Mouse (Mus musculus) intestine, postnatal 0 days (tissue): ENCODE measurements around the gene Noxo1. TPM values are rescaled to one million over a fixed set of nuclear protein-coding genes. Genes with fewer than 3 reads are reported as not detected.

Source experiments
- ATAC-seq: fragments of 200-750 bp; cut with Nextera tagmentation; 2 replicates; pipeline ENCODE4 v1.8.0; 2017; ENCODE audit warnings: mild to moderate bottlenecking, moderate TSS enrichment, moderate library complexity
- H3K27ac ChIP-seq: fragments of 300-500 bp; sonication (generic); 2 replicates; pipeline ENCODE4 v1.5.1; 2014; ENCODE audit warnings: mild to moderate bottlenecking, low read depth, low read length, moderate library complexity
- H3K27me3 ChIP-seq: fragments of 300-500 bp; sonication (generic); replicated peaks from 2 replicates; pipeline ENCODE4 v1.6.1; 2014; ENCODE audit warnings: low read length, mixed read lengths; ENCODE audit not compliant: control insufficient read depth, insufficient read depth
- H3K36me3 ChIP-seq: fragments of 300-500 bp; sonication (generic); 2 replicates; pipeline ENCODE4 v1.6.1; 2014; ENCODE audit warnings: mild to moderate bottlenecking, moderate library complexity; ENCODE audit not compliant: control insufficient read depth, insufficient read depth
- H3K4me1 ChIP-seq: fragments of 300-500 bp; sonication (generic); replicated peaks from 2 replicates; pipeline ENCODE4 v1.6.1; 2014; ENCODE audit warnings: antibody characterized with exemption, low read length, mixed read lengths; ENCODE audit not compliant: control insufficient read depth, insufficient read depth
- H3K4me2 ChIP-seq: fragments of 300-500 bp; sonication (generic); replicated peaks from 2 replicates; pipeline ENCODE4 v1.6.1; 2014; ENCODE audit warnings: low read depth, mild to moderate bottlenecking, moderate library complexity
- H3K4me3 ChIP-seq: fragments of 300-500 bp; sonication (generic); 2 replicates; pipeline ENCODE4 v1.5.1; 2014; ENCODE audit warnings: low read depth, low read length
- H3K9ac ChIP-seq: fragments of 300-500 bp; sonication (generic); 2 replicates; pipeline ENCODE4 v1.6.1; 2014; ENCODE audit warnings: mild to moderate bottlenecking, low read depth, low read length
- H3K9me3 ChIP-seq: fragments of 300-500 bp; sonication (generic); 2 replicates; pipeline ENCODE4 v1.6.1; 2016; ENCODE audit warnings: mixed run types; ENCODE audit not compliant: control insufficient read depth
- CTCF ChIP-seq: sonication (generic); IDR thresholded peaks from 2 replicates; pipeline ENCODE4 v1.5.1; 2016; ENCODE audit warnings: low read depth, mild to moderate bottlenecking, control low read depth, antibody characterized with exemption, moderate library complexity
- WGBS: fragments of 180-500 bp; shearing (Covaris S2); extraction: QIAGEN DNeasy Blood & Tissue Kit; methylation state at CpG from one replicate; pipeline ENCODE4 v1.1.7; 2014; 5-methylcytosine and 5-hydroxymethylcytosine counted together
- polyA plus RNA-seq: library from polyadenylated mRNA; unstranded; fragments of >200 nt; fragmentation: Nextera tagmentation; extraction: Ambion mirVana; gene quantifications from 2 replicates; pipeline ENCODE4 v1.2.1, GENCODE M21; 2015

The Noxo1 gene
- polyA plus RNA-seq, 1 experiment from 2014 or later, result 38.0 TPM

DNA sequence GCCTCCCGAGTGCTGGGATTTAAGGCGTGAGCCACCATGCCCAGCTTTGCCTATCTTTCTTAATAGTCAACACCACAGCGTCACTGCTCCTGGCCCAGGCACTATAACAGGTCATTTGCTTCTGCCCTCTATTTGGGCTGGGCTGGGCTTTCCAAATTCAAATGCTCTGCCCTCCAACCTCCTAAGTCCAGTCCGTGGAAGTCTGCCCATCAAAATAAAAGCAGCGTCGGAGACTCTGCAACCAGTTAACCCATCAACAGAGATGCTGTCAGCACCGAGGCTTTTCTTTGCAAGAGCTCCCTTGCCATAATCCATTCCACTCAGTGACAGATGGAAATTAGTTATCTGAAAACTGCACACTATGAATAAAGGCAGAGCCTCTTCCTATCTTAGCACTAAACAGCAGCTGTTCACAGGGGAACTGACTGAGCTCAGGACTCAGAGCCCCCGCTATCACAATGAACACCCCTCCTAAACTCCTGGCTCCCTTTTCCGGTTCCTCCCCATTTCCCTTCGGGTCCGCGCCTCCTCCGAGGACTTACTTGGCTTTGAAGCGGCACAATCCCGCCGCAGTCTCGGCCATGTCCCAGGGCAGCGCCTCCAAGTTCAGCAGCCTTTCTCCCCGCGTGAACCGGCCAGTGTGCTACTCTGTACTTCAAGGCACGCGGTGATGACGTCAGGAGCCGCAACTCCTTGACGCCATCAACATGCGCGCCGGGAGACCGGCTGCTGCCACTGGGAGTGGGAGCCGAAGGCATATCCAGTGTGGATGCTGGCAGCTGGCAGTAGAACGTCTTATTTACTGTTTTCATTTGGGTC, 11.2 kb downstream of the Noxo1 start, which contains the start of gene Tbl3:
Gene Tbl3 (minus strand): TSS at position 679 of the 819 bp plus-strand sequence.
- peak within 1 kb of the TSS; percentile 71 for H3K4me2 ChIP-seq

DNA sequence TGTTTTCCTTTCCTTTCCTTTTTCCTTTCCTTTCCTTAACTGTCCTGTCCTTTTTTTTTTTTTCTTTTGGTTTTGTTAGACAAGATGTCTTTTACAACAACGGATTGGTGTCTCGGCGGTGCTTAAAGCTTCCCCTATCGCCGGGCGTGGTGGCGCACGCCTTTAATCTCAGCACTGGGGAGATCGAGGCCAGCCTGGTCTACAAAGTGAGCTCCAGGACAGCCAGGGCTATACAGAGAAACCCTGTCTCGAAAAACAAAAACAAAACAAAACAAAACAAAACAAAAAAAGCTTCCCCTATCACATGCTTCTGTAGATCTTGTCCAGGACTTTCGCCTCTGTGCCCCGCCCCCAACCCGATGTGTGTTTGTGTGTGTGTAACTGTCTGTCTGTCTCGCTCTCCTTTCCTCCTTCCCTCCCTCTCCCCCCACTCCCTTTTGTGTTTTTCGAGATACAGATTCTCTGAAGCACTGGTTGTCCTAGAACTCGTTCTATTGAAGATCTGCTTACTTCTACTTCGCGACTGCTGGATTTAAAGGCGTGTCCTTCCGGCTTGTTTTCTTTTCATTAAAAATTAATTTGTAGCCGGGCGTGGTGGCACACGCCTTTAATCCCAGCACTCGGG, 11.9 kb downstream of the Noxo1 start:
- H3K27me3 ChIP-seq, result no peaks in the 10 kb centered on the region
- H3K9me3 ChIP-seq, result no peaks in the 10 kb centered on the region
- no peaks in the 10 kb centered on the region for H3K4me1 ChIP-seq
- peak overlapping the region; percentile 72 for H3K27ac ChIP-seq
- peak overlapping the region; percentile 59 for H3K4me3 ChIP-seq
- 0 out of 2 replicates have a peak, but pooled peaks have one; percentile 32 for ATAC-seq
- no peak for TF ChIP-seq CTCF
- 4% methylated on average over 24 of the region's 24 CpGs for WGBS
- H3K9ac ChIP-seq, result peak overlapping the region; percentile 48
- H3K4me2 ChIP-seq, result peak overlapping the region; percentile 71
- H3K36me3 ChIP-seq, result peaks cover 19% of the 10 kb centered on the region; the same call in 1 of the 2 replicates

More for the DNA sequence above, 11.2 kb downstream of the Noxo1 start, which contains the start of gene Tbl3:
- peak within 1 kb of the TSS; percentile 72 for H3K27ac ChIP-seq
- H3K4me1 ChIP-seq, result no peaks in the 10 kb centered on the region
- peak; percentile 81 for ATAC-seq
- peaks cover 22% of the 10 kb centered on the region; the same call in 1 of the 2 replicates for H3K36me3 ChIP-seq
- WGBS, result 3% methylated on average over 32 of the region's 32 CpGs
- TF ChIP-seq CTCF, result no peak
- no peaks in the 10 kb centered on the region for H3K9me3 ChIP-seq
- peak within 1 kb of the TSS; percentile 59 for H3K4me3 ChIP-seq
- no peaks in the 10 kb centered on the region for H3K27me3 ChIP-seq
- peak within 1 kb of the TSS; percentile 48 for H3K9ac ChIP-seq

DNA sequence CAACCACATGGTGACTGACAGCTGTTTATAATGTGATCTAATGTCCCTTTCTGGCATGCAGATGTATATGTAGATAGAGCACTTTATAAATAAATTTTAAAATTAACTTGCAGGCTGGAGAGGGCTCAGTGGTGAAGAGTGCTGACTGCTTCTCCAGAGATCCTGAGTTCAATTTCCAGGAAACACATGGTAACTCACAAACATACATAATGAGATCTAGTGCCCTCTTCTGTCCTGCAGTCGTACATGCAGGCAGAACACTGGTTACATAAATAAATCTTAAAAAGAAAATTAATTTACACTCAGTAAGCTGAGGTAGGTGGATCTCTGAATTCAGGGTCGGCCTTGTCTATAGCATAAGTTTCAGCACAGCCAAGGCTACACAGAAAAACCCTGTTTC, 12.6 kb downstream of the Noxo1 start:
- Histone ChIP-seq H3K9me3 (no peaks in the 10 kb centered on the region), H3K4me1 (no peaks in the 10 kb centered on the region), H3K4me3 (no peak overlapping the region), H3K4me2 (no peak overlapping the region), H3K27me3 (no peaks in the 10 kb centered on the region), H3K27ac (no peak overlapping the region), H3K9ac (no peak overlapping the region), H3K36me3 (peaks cover 17% of the 10 kb centered on the region; the same call in 1 of the 2 replicates)
- WGBS, result 30% methylated on average over 2 of the region's 2 CpGs
- no peak for ATAC-seq
- peak; percentile 69 for TF ChIP-seq CTCF

DNA sequence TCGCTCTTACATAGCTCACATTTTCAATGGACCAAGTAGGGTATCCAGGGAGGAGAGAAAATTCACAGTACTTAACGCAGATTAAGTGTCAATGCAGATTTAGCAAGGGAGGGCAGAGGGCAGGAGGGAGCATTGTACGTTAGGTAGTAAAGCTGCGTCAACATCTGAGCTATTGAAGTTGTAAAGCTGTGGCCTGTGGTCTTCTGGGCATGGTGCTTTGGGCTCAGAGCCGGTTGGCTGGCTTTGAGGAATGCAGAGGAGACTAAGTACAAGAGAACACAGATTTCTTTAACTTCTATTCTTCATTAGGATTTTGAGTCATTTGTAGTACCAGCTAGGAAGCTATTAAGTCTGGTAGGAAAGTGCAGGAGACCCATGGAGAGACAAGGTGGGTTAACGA, 19.5 kb downstream of the Noxo1 start:
- Histone ChIP-seq H3K4me2 (no peak overlapping the region), H3K27me3 (no peaks in the 10 kb centered on the region), H3K27ac (no peak overlapping the region), H3K4me3 (no peak overlapping the region), H3K9me3 (no peaks in the 10 kb centered on the region), H3K4me1 (no peaks in the 10 kb centered on the region), H3K9ac (no peak overlapping the region), H3K36me3 (peaks cover 4% of the 10 kb centered on the region; the same call in 1 of the 2 replicates)
- no peak for ATAC-seq
- 66% methylated on average over 6 of the region's 6 CpGs for WGBS
- no peak for TF ChIP-seq CTCF

- H3K36me3 ChIP-seq, result peaks cover 5% of the 10 kb centered on the region; the same call in 1 of the 2 replicates
- 92% methylated on average over 15 of the region's 15 CpGs for WGBS
- ATAC-seq, result no peak
- no peak for TF ChIP-seq CTCF
- H3K9ac ChIP-seq, result no peak overlapping the region
- no peaks in the 10 kb centered on the region for H3K9me3 ChIP-seq
- no peak overlapping the region for H3K4me3 ChIP-seq
- H3K27me3 ChIP-seq, result no peaks in the 10 kb centered on the region
- H3K4me2 ChIP-seq, result no peak overlapping the region
- H3K4me1 ChIP-seq, result no peaks in the 10 kb centered on the region
- no peak overlapping the region for H3K27ac ChIP-seq
Observed at GRCm38 (mm10) chr17:24716166-24716682, 20.2 kb downstream of the Noxo1 start.

GRCm38 (mm10) chr17:24717943-24718342, 21.9 kb downstream of the Noxo1 start, which contains the start of the genes Rnf151 and Rps2:
Gene Rnf151 (minus strand): TSS chr17:24718063.
Gene Rps2 (plus strand): TSS chr17:24718116.
- Histone ChIP-seq H3K27ac (no peak within 1 kb of the TSS), H3K4me1 (no peaks in the 10 kb centered on the region), H3K9me3 (no peaks in the 10 kb centered on the region), H3K4me3 (peak within 1 kb of the TSS; percentile 82), H3K4me2 (peak within 1 kb of the TSS; percentile 67), H3K27me3 (no peaks in the 10 kb centered on the region), H3K9ac (no peak within 1 kb of the TSS), H3K36me3 (peaks cover 15% of the 10 kb centered on the region)
- no peak for ATAC-seq
- TF ChIP-seq CTCF, result no peak
- WGBS, result 80% methylated on average over 4 of the region's 4 CpGs
